Mouse (Mus musculus): ENCODE data around the gene Ang2.

Gene Ang2

DNA sequence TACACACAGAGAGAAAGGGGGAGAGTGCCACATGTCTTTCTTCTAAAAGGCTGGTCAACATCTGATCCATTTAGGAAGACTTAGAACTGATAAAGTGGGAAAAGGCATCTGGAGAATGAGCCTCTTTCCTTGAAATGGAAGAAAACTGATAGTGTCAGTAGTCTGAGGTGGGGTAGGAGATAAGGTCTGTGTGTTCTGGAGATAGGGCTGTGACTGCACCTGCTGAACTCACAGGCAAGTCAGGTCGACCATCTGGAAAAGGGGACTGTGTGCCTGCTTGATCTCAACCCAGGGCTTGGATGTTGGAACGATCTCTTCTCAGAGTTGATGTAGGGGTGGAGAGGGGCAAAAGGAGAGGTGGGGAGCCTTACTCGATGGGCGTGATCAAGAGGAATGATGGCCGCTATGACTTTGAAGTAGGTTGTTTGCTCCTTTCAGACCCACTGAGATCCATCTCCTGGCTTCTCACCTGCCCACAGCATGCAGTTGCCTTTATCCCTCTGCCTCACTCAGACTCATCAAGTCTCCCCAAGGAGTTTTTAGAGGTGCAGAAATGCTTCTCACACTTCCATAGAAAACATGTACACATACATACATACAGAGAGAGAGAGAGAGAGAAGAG lies 46.6 kb downstream of the Ang2 start:
- no peak for DNase-seq (ENCODE audit: low read depth, low spot score)

DNA sequence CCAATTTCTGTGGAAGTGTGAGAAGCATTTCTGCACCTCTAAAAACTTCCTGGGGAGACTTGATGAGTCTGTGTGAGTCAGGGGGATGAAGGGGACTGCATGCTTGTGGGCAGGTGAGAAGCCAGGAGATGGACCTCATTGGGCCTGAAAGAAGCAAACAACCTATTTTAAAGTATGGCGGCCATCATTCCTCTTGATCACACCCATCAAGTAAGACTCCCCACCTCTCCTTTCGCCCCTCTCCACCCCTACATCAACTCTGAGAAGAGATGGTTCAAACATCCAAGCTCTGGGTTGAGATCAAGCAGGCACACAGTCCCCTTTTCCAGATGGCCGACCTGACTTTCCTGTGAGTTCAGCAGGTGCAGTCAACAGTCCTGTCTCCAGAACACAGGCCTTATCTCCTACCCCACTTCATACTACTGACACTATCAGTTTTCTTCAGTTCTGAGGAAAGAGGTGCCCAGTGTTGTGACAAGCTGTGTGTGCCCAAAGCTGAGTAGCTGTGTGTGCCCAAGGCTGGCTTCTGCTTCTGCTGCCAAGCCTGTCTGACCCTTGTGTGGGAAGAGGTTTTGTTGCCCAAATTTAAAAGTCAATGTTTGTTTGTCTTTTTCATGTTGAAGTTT lies 48.6 kb downstream of the Ang2 start:
- DNase-seq (ENCODE audit: low read depth, low spot score): no peak

DNA sequence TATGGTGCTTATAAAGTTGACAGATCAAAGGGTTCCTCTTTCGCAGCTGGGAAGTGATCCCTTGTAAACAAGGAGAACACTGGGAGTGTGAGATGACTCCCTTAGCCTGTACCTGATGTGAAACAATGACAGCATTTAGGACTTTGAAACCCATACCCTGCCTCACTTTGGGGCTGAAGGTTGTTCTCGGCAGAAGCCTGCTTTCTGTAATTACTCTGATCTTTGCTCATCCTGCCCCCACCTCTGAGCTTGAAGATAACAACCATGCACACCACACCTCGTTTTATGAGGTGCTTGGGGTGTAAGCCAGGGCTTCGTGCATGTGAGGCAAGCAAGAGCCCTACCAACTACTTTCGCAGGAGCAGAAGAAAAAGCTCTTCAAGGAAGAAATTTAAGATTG lies 49.8 kb downstream of the Ang2 start:
- DNase-seq (ENCODE audit: low read depth, low spot score): no peak

- no peak for DNase-seq (ENCODE audit: low read depth, low spot score)
These were observed 50.9 kb downstream of the Ang2 start for GRCm38 (mm10) chr14:51148006-51148405.

DNA sequence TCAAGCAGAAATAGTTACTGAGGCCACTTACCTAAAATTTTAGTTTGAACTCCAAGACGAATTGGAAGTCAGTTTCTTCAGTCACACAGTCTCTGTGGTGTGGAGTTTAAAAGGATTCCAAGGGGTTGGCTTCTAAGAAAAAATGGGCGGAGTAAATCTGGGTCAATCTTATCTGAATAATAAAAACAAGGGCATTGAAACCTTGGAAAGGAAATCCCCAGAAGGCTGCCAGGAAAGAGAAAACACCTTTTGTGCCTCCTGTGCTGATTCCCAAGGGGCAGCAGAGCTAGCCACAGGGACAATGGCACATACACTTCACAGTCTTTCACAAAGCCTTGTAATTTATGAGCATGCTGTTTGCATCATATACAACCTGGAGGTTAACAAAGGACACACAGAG lies 52.3 kb downstream of the Ang2 start, which contains the start of gene Rnase1:
Rnase1 (minus strand) TSS at position 101 of the 400 bp plus-strand sequence.
- DNase-seq (ENCODE audit: low read depth, low spot score): no peak

DNA sequence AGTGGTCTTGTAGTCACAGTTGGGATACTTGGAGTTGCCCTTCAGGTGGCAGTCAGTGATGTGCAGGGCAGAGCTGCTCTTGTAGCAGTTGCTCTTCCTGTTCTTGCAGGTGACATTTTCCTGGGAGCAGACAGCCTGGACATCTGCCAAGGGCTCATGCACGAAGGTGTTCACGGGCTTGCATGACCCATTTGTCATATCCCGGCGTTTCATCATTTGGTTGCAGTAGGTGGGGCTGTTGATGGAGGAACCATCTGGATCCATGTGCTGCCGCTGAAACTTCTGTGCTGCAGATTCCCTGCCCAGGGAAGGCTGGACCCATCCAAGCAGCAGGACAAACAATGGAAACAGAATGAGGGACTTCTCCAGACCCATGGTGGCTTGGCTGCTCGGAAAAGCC lies 53.4 kb downstream of the Ang2 start:
- no peak for DNase-seq (ENCODE audit: low read depth, low spot score)

Measured in telencephalon, adult 2 months (tissue).